Mouse (Mus musculus) G1E (cell line): Measurements from ENCODE around the gene Cxcl1. TPM values are rescaled to one million over a fixed set of nuclear protein-coding genes. Genes with fewer than 3 reads are reported as not detected.

Source experiments
- ATAC-seq: 2 replicates; pipeline ENCODE4 v1.8.0; 2016; ENCODE audit warnings: mild to moderate bottlenecking; ENCODE audit not compliant: insufficient number of reproducible peaks, poor library complexity, low FRiP score, severe bottlenecking; ENCODE audit errors: extremely low read depth
- DNase-seq: peaks from one replicate; pipeline ENCODE4 v3.0.0; 2012; ENCODE audit warnings: low spot score
- H3K27me3 ChIP-seq: 2 replicates; pipeline ENCODE4 v1.6.1; 2012; ENCODE audit warnings: mild to moderate bottlenecking, low read length, inconsistent platforms; ENCODE audit not compliant: insufficient read depth
- H3K36me3 ChIP-seq: replicated peaks from 2 replicates; pipeline ENCODE3; 2012; ENCODE audit warnings: mild to moderate bottlenecking, inconsistent platforms
- H3K4me1 ChIP-seq: 2 replicates; pipeline ENCODE4 v1.6.1; 2012; ENCODE audit warnings: low read depth, low read length, inconsistent platforms, mixed read lengths; ENCODE audit not compliant: insufficient read depth
- H3K4me3 ChIP-seq: 2 replicates; pipeline ENCODE4 v1.5.1; 2012; ENCODE audit warnings: low read depth, mild to moderate bottlenecking, inconsistent platforms, low read length, moderate library complexity, mixed read lengths
- H3K9me3 ChIP-seq: replicated peaks from 2 replicates; pipeline ENCODE4 v1.6.1; 2012; ENCODE audit warnings: inconsistent platforms
- CTCF ChIP-seq: IDR thresholded peaks from 2 replicates; pipeline ENCODE4 v1.5.1; 2012; ENCODE audit warnings: low read depth, low read length, inconsistent platforms, mixed read lengths
- GATA1 ChIP-seq: IDR thresholded peaks from 2 replicates; pipeline ENCODE4 v1.6.1; 2012; ENCODE audit warnings: borderline replicate concordance, low read length, inconsistent platforms, mixed read lengths
- GATA2 ChIP-seq: IDR thresholded peaks from 2 replicates; pipeline ENCODE4 v1.6.1; 2012; ENCODE audit warnings: low read depth, low read length, inconsistent platforms, borderline replicate concordance
- POLR2AphosphoS5 ChIP-seq: IDR thresholded peaks from 2 replicates; pipeline ENCODE4 v1.6.1; 2012; ENCODE audit warnings: low read depth, low read length, inconsistent platforms; ENCODE audit not compliant: insufficient replicate concordance
- TAL1 ChIP-seq: conservative IDR thresholded peaks from 2 replicates; pipeline ENCODE4 v1.6.1; 2012; ENCODE audit warnings: low read depth, low read length, inconsistent platforms, mixed read lengths
- polyA plus RNA-seq: library from polyadenylated mRNA; stranded (reverse); fragments of >175 nt; gene quantifications from 2 replicates; pipeline ENCODE4 v1.2.3, GENCODE M21; 2012
- total RNA-seq, 2 experiments: library from RNA; stranded (forward) in 1 of 2; stranded (reverse) in 1 of 2; fragments of 200-1000 nt in 1 of 2; fragments of >200 nt in 1 of 2; fragmentation: Nextera tagmentation in 1 of 2; gene quantifications; 2 replicates each; pipeline ENCODE4 v1.2.3; 2014 to 2017

Gene Cxcl1
- total and polyA plus RNA-seq, 3 experiments, result 0.82 TPM; not detected in 2

- DNase-seq (no peak), ATAC-seq (no peak)
- peaks cover 16% of the 10 kb centered on the region for H3K27me3 ChIP-seq
- no peak overlapping the region for H3K4me3 ChIP-seq
- TF ChIP-seq GATA1 (no peak), TAL1 (no peak), CTCF (no peak), GATA2 (no peak), POLR2AphosphoS5 (no peak)
- no peaks in the 10 kb centered on the region for H3K9me3 ChIP-seq
- H3K36me3 ChIP-seq, result no peaks in the 10 kb centered on the region
- peaks cover 6% of the 10 kb centered on the region; the same call in 1 of the 2 replicates for H3K4me1 ChIP-seq
Measured at GRCm38 (mm10) chr5:90900688-90901087, 9.6 kb downstream of the Cxcl1 start.

DNA sequence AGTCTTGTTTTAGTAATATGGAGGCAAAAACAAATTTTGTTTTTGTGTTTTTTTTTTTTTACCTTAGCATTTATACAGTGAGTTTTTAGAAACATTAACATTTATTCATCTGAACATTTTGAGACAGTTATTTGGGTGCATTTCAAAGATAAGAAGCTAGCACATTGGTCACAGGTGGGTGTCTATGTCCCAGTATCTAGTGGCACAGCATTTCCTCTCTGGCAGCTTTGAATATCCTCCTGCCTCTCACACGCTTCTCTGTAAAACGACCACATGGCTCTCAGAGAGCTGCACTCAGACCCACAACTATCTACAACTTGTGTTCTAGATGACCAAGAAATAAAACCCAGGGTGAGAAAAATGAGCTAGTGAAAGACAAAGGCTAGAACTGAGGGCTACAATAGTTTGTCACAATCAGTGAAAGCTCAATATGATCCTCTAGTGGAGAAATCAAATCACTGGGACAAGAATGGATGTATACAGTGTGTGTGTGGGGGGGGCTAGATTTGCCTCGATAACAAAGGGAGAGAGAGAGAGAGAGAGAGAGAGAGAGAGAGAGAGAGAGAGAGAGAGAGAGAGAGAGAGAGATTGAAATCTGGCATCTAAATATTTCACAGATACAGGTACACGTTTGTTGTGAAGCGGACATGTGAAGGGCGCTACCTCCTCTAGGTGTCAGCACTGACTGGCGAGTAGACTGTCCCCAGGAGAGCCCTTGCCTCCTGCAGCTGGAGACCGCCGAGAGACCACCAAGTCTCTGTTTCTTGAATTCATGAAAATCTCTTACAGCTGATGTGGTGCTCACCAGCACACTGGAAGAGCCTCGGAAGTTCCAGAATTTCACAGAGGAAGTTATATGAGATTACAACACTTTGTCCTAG is 11.6 kb downstream of the Cxcl1 start:
- H3K4me1 ChIP-seq, result peaks cover 8% of the 10 kb centered on the region; the same call in 1 of the 2 replicates
- H3K27me3 ChIP-seq, result peaks cover 20% of the 10 kb centered on the region
- TF ChIP-seq CTCF, result no peak
- TF ChIP-seq GATA2, result no peak
- no peak for TF ChIP-seq TAL1
- TF ChIP-seq POLR2AphosphoS5, result no peak
- no peak for TF ChIP-seq GATA1
- H3K4me3 ChIP-seq, result no peak overlapping the region
- H3K9me3 ChIP-seq, result no peaks in the 10 kb centered on the region
- no peaks in the 10 kb centered on the region for H3K36me3 ChIP-seq
- ATAC-seq (peak; percentile 34; the same call in 1 of the 2 replicates), DNase-seq (no peak)

GRCm38 (mm10) chr5:90903339-90904020 is 12.4 kb downstream of the Cxcl1 start, which contains the start of gene Cxcl2:
Gene Cxcl2, plus strand, starts transcription at chr5:90903871.
- no peak for TF ChIP-seq POLR2AphosphoS5
- TF ChIP-seq GATA2, result no peak
- TF ChIP-seq CTCF, result no peak
- no peak for TF ChIP-seq GATA1
- no peak for TF ChIP-seq TAL1
- peaks cover 20% of the 10 kb centered on the region for H3K27me3 ChIP-seq
- ATAC-seq, result no peak
- H3K9me3 ChIP-seq, result no peaks in the 10 kb centered on the region
- no peaks in the 10 kb centered on the region for H3K36me3 ChIP-seq
- H3K4me3 ChIP-seq, result no peak within 1 kb of the TSS; the same call in 1 of the 2 replicates
- peaks cover 8% of the 10 kb centered on the region; the same call in 1 of the 2 replicates for H3K4me1 ChIP-seq
- DNase-seq, result no peak

DNA sequence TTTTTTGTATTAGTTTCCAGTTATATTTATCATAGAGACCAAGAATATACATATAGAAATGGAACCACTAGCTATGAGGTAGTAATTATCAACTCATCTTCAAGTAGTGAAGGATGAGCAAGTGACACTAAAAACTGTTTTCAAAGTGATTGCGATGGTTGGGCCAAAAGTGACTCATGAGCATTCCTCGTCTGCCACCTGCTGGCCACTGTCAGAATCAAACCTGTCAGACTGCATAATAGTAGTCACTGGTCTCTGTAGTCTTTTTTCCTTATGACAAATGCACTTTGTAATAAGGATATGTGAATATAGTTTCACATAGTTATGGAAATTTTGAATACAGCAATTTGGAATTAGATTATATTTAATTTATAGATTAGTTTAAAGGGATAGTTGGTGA is 17.9 kb downstream of the Cxcl1 start:
- peaks cover 8% of the 10 kb centered on the region for H3K27me3 ChIP-seq
- H3K9me3 ChIP-seq, result no peaks in the 10 kb centered on the region
- TF ChIP-seq CTCF (peak; percentile 33; the same call in 1 of the 2 replicates), POLR2AphosphoS5 (no peak), GATA2 (no peak), GATA1 (no peak), TAL1 (no peak)
- ATAC-seq, result peak; percentile 22; the same call in 1 of the 2 replicates
- H3K4me1 ChIP-seq, result 0 out of 2 replicates have a peak, but pooled peaks cover 2% of the 10 kb centered on the region
- no peak overlapping the region for H3K4me3 ChIP-seq
- H3K36me3 ChIP-seq, result no peaks in the 10 kb centered on the region
- DNase-seq, result peak; percentile 19

GRCm38 (mm10) chr5:90919495-90919894 is 28.5 kb downstream of the Cxcl1 start:
- Histone ChIP-seq H3K9me3 (no peaks in the 10 kb centered on the region), H3K36me3 (no peaks in the 10 kb centered on the region), H3K4me1 (no peaks in the 10 kb centered on the region), H3K4me3 (no peak overlapping the region), H3K27me3 (0 out of 2 replicates have a peak, but pooled peaks cover 2% of the 10 kb centered on the region)
- ATAC-seq, result no peak
- no peak for DNase-seq
- TF ChIP-seq POLR2AphosphoS5 (no peak), CTCF (no peak), GATA2 (no peak), GATA1 (no peak), TAL1 (no peak)

- no peaks in the 10 kb centered on the region for H3K4me1 ChIP-seq
- no peak overlapping the region for H3K4me3 ChIP-seq
- no peaks in the 10 kb centered on the region for H3K36me3 ChIP-seq
- TF ChIP-seq GATA2, result no peak
- no peak for TF ChIP-seq GATA1
- TF ChIP-seq POLR2AphosphoS5, result no peak
- TF ChIP-seq CTCF, result no peak
- TF ChIP-seq TAL1, result no peak
- no peak for ATAC-seq
- H3K9me3 ChIP-seq, result no peaks in the 10 kb centered on the region
- H3K27me3 ChIP-seq, result 0 out of 2 replicates have a peak, but pooled peaks cover 2% of the 10 kb centered on the region
- no peak for DNase-seq
Measured at GRCm38 (mm10) chr5:90922958-90923357, 31.9 kb downstream of the Cxcl1 start.
